Mouse (Mus musculus) liver, embryonic 14.5 days (tissue): ENCODE results near the gene Csrnp3. TPM values are rescaled to one million over a fixed set of nuclear protein-coding genes. Genes with fewer than 3 reads are reported as not detected.

Experiments
- ATAC-seq: fragments of 200-750 bp; cut with Nextera tagmentation; 2 replicates; pipeline ENCODE4 v1.8.0; 2017; ENCODE audit warnings: moderate number of reproducible peaks, mild to moderate bottlenecking, moderate library complexity; ENCODE audit not compliant: insufficient read depth
- DNase-seq, 3 experiments: peaks; one replicate each; pipeline ENCODE4 v3.0.0-alpha.2; 2012 to 2013; ENCODE audit warnings: low read depth in 3 of 3, low spot score in 3 of 3
- H3K27ac ChIP-seq: fragments of 300-500 bp; sonication (generic); 2 replicates; pipeline ENCODE4 v1.5.1; 2014; ENCODE audit warnings: moderate library complexity, mild to moderate bottlenecking, control low read depth, inconsistent platforms
- H3K27me3 ChIP-seq: fragments of 300-500 bp; sonication (generic); 2 replicates; pipeline ENCODE4 v1.6.1; 2014; ENCODE audit warnings: mild to moderate bottlenecking, low read length, moderate library complexity; ENCODE audit not compliant: control insufficient read depth, insufficient read depth
- H3K36me3 ChIP-seq: fragments of 300-500 bp; sonication (generic); replicated peaks from 2 replicates; pipeline ENCODE4 v1.6.1; 2014; ENCODE audit warnings: low read depth; ENCODE audit not compliant: control insufficient read depth, insufficient read depth
- H3K4me1 ChIP-seq, 2 experiments: fragments of 200-500 bp in 1 of 2; fragments of 300-500 bp in 1 of 2; sonication (generic) in 1 of 2; replicated peaks; 2 replicates each; pipeline ENCODE4 v1.6.1; 2012 to 2014; ENCODE audit warnings: antibody characterized with exemption in 1 of 2, inconsistent platforms in 1 of 2, low read length in 1 of 2; ENCODE audit not compliant: control insufficient read depth in 2 of 2, insufficient read depth in 2 of 2
- H3K4me2 ChIP-seq: fragments of 300-500 bp; sonication (generic); 2 replicates; pipeline ENCODE4 v1.6.1; 2014; ENCODE audit warnings: low read depth, mild to moderate bottlenecking, control low read depth, moderate library complexity
- H3K4me3 ChIP-seq, 2 experiments: fragments of 200-500 bp in 1 of 2; fragments of 300-500 bp in 1 of 2; sonication (generic) in 1 of 2; 2 replicates each; pipeline ENCODE4 v1.5.1; 2012 to 2014; ENCODE audit warnings: low read depth in 2 of 2, low read length in 2 of 2, mild to moderate bottlenecking in 2 of 2, control low read depth in 1 of 2, inconsistent platforms in 1 of 2, moderate library complexity in 1 of 2; ENCODE audit not compliant: insufficient read depth in 1 of 2
- H3K9ac ChIP-seq: fragments of 300-500 bp; sonication (generic); replicated peaks from 2 replicates; pipeline ENCODE4 v1.6.1; 2014; ENCODE audit warnings: mild to moderate bottlenecking, control low read depth, moderate library complexity
- H3K9me3 ChIP-seq: fragments of 300-500 bp; sonication (generic); 2 replicates; pipeline ENCODE4 v1.6.1; 2016; ENCODE audit warnings: low read length, mixed read lengths; ENCODE audit not compliant: control insufficient read depth
- CTCF ChIP-seq: IDR thresholded peaks from 2 replicates; pipeline ENCODE4 v1.5.1; 2016; ENCODE audit warnings: antibody characterized with exemption, low read depth, control low read depth
- EP300 ChIP-seq: IDR thresholded peaks from 2 replicates; pipeline ENCODE4 v1.6.1; 2016; ENCODE audit warnings: antibody characterized with exemption, low read depth
- WGBS: fragments of 180-500 bp; shearing (Covaris S2); extraction: QIAGEN DNeasy Blood & Tissue Kit; methylation state at CpG from one replicate; pipeline ENCODE4 v1.1.7; 2014; ENCODE audit not compliant: insufficient replicate concordance; 5-methylcytosine and 5-hydroxymethylcytosine counted together
- polyA plus RNA-seq, 2 experiments: library from polyadenylated mRNA; depleted of rRNA in 1 of 2; stranded (reverse) in 1 of 2; unstranded in 1 of 2; fragments of >200 nt; fragmentation: Nextera tagmentation in 1 of 2; extraction: Ambion mirVana in 1 of 2; gene quantifications; 2 replicates each; pipeline versions ENCODE4 v1.2.1 to v1.2.3; 2012 to 2014

Gene Csrnp3
- polyA plus RNA-seq, 2 experiments, result 0.02 TPM; not detected in 1

DNA sequence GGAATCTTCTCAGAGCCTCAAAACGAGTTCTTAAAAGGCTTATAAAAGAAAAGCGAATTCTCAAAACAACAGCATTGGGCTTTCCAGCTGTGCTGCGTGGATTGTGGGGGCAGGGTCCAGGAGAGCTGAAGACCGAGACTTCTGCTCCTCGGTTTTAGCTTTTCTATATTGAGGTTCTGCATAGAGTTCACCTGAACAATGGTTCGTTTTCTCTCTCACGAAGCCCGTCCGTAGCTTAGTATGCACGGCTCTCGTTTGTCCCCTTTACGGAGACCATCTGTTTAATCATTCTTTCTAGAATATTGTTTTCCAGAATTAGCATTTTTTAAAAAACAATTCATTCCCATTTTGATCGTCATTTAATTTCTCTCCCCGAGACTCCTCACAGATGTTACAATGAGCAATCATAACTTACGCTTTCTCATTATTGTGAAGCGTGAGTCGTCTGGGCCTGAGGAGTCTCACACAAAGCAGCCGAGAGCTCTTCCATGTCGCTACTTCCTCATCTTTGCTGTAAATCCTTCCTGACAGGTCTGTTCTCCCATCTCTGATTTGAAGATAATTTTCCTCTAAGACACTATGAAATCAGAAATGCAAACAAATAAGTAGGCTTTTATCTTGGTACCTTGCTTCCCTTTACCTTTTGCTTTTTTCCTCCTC lies 163.6 kb downstream of the Csrnp3 start:
- H3K27ac ChIP-seq, result no peak overlapping the region
- no peaks in the 10 kb centered on the region for H3K27me3 ChIP-seq
- 69% methylated on average over 19 of the region's 19 CpGs for WGBS

GRCm38 (mm10) chr2:66009677-66010076 lies 164.1 kb downstream of the Csrnp3 start:
- no peaks in the 10 kb centered on the region for H3K36me3 ChIP-seq
- TF ChIP-seq CTCF (no peak), EP300 (no peak)
- no peak overlapping the region for H3K4me3 ChIP-seq
- H3K27ac ChIP-seq, result no peak overlapping the region
- no peaks in the 10 kb centered on the region for H3K9me3 ChIP-seq
- ATAC-seq (no peak), DNase-seq (no peak)
- 49% methylated on average over 2 of the region's 2 CpGs for WGBS
- H3K27me3 ChIP-seq, result no peaks in the 10 kb centered on the region
- H3K4me1 ChIP-seq, result no peaks in the 10 kb centered on the region
- no peak overlapping the region for H3K9ac ChIP-seq
- H3K4me2 ChIP-seq, result no peak overlapping the region

More for the DNA sequence above, 163.6 kb downstream of the Csrnp3 start:
- ATAC-seq (no peak), DNase-seq (no peak)
- TF ChIP-seq CTCF, result no peak
- TF ChIP-seq EP300, result no peak
- Histone ChIP-seq H3K4me2 (no peak overlapping the region), H3K36me3 (no peaks in the 10 kb centered on the region), H3K9ac (no peak overlapping the region), H3K4me1 (no peaks in the 10 kb centered on the region), H3K9me3 (no peaks in the 10 kb centered on the region), H3K4me3 (no peak overlapping the region)

GRCm38 (mm10) chr2:66018711-66019110 lies 173.1 kb downstream of the Csrnp3 start:
- no peak for TF ChIP-seq EP300
- TF ChIP-seq CTCF, result no peak
- no peak overlapping the region for H3K4me3 ChIP-seq
- H3K27ac ChIP-seq, result no peak overlapping the region
- H3K27me3 ChIP-seq, result no peaks in the 10 kb centered on the region
- no peak for ATAC-seq
- 68% methylated on average over 9 of the region's 9 CpGs for whole genome bisulfite sequencing
- no peak for DNase-seq
- H3K4me1 ChIP-seq, result no peaks in the 10 kb centered on the region
- no peaks in the 10 kb centered on the region for H3K9me3 ChIP-seq
- H3K9ac ChIP-seq, result no peak overlapping the region
- H3K4me2 ChIP-seq, result no peak overlapping the region
- H3K36me3 ChIP-seq, result no peaks in the 10 kb centered on the region

DNA sequence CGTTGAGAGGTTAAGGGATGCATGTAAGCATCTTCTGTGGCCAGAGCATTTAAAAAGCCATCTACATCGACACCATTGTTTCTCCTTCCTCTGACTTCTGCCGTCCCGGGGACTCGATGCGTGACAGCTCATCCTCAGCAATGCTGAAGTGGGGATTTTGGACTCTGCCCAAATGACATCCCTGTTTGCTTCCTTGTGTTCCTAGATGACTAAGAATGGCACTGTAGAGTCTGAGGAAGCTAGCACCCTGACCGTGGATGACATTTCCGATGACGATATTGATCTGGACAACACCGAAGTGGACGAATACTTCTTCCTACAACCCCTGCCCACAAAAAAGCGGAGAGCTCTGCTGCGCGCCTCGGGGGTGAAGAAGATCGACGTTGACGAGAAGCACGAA lies 173.7 kb downstream of the Csrnp3 start:
- no peak for TF ChIP-seq CTCF
- no peak for TF ChIP-seq EP300
- no peak for ATAC-seq

GRCm38 (mm10) chr2:66023419-66023818 lies 177.9 kb downstream of the Csrnp3 start:
- DNase-seq, result no peak
- Histone ChIP-seq H3K9me3 (no peaks in the 10 kb centered on the region), H3K4me3 (no peak overlapping the region), H3K4me1 (no peaks in the 10 kb centered on the region), H3K36me3 (no peaks in the 10 kb centered on the region), H3K27me3 (no peaks in the 10 kb centered on the region), H3K4me2 (no peak overlapping the region), H3K27ac (no peak overlapping the region), H3K9ac (no peak overlapping the region)
- no peak for ATAC-seq
- TF ChIP-seq CTCF (no peak), EP300 (no peak)
- 77% methylated on average over 9 of the region's 9 CpGs for WGBS

More for the DNA sequence above, 173.7 kb downstream of the Csrnp3 start:
- Histone ChIP-seq H3K9ac (no peak overlapping the region), H3K27ac (no peak overlapping the region), H3K4me1 (no peaks in the 10 kb centered on the region), H3K27me3 (no peaks in the 10 kb centered on the region), H3K4me3 (no peak overlapping the region), H3K9me3 (no peaks in the 10 kb centered on the region), H3K36me3 (no peaks in the 10 kb centered on the region), H3K4me2 (no peak overlapping the region)
- 79% methylated on average over 19 of the region's 19 CpGs for WGBS
- no peak for DNase-seq
